Mouse (Mus musculus): ENCODE measurements around the gene Iqck. TPM values are rescaled to one million over a fixed set of nuclear protein-coding genes. Genes with fewer than 3 reads are reported as not detected.

Gene Iqck
- polyA plus RNA-seq, 1 experiment, result 0.84 TPM

GRCm38 (mm10) chr7:118935306-118935705 lies 79.8 kb downstream of the Iqck start:
- Histone ChIP-seq H3K36me3 (ENCODE audit: control insufficient read depth, insufficient read depth) (no peaks in the 10 kb centered on the region), H3K27me3 (ENCODE audit: control insufficient read depth, insufficient read depth, insufficient read length) (no peaks in the 10 kb centered on the region), H3ac (ENCODE audit: control insufficient read depth, insufficient read length) (no peak overlapping the region), H3K79me2 (ENCODE audit: control insufficient read depth, insufficient read depth) (no peaks in the 10 kb centered on the region), H3K4me3 (no peak overlapping the region), H3K4me2 (ENCODE audit: low read depth) (peak overlapping the region; percentile 69)
- TF ChIP-seq CEBPB (IDR thresholded peaks at IDR 0.05; ENCODE audit: insufficient read depth, poor library complexity, severe bottlenecking) (peak; percentile 75), MYOD1 (IDR thresholded peaks at IDR 0.05; ENCODE audit: control insufficient read depth in 1 of 3, insufficient read length in 2 of 3, low read depth in 2 of 3) (no peak)

- TF ChIP-seq TCF3 (IDR thresholded peaks at IDR 0.05; ENCODE audit: insufficient read length, low read depth), result no peak
- no peak for TF ChIP-seq MAX (IDR thresholded peaks at IDR 0.05; ENCODE audit: low read depth)
- TF ChIP-seq REST (IDR thresholded peaks at IDR 0.05; ENCODE audit: insufficient read depth, insufficient read length), result no peak
- no peak for TF ChIP-seq MYOG (IDR thresholded peaks at IDR 0.05; ENCODE audit: control insufficient read depth in 1 of 3, insufficient read depth in 1 of 3, insufficient read length in 2 of 3, low read depth in 2 of 3)
- no peak for TF ChIP-seq TCF12 (IDR thresholded peaks at IDR 0.05; ENCODE audit: insufficient read depth, poor library complexity, severe bottlenecking)
- no peak for TF ChIP-seq SRF (IDR thresholded peaks at IDR 0.05; ENCODE audit: control insufficient read depth, insufficient read length, low read depth)
- TF ChIP-seq USF1 (IDR thresholded peaks at IDR 0.05; ENCODE audit: low read depth), result no peak
- no peak for TF ChIP-seq POLR2A (IDR thresholded peaks at IDR 0.05; ENCODE audit: insufficient read length, low read depth)
- no peak for TF ChIP-seq POLR2AphosphoS2 (IDR thresholded peaks at IDR 0.05; ENCODE audit: insufficient read length, low read depth)
- TF ChIP-seq E2F4 (IDR thresholded peaks at IDR 0.05; ENCODE audit: insufficient read depth), result no peak
- TF ChIP-seq CEBPB (IDR thresholded peaks at IDR 0.05; ENCODE audit: insufficient read depth, poor library complexity, severe bottlenecking), result no peak
- no peak for TF ChIP-seq MYOD1 (IDR thresholded peaks at IDR 0.05; ENCODE audit: control insufficient read depth in 1 of 3, insufficient read length in 2 of 3, low read depth in 2 of 3)
- no peaks in the 10 kb centered on the region for H3K79me2 ChIP-seq (ENCODE audit: control insufficient read depth, insufficient read depth)
- no peaks in the 10 kb centered on the region for H3K36me3 ChIP-seq (ENCODE audit: control insufficient read depth, insufficient read depth)
- no peak overlapping the region for H3K4me3 ChIP-seq
- H3K4me2 ChIP-seq (ENCODE audit: low read depth), result no peak overlapping the region
- H3ac ChIP-seq (ENCODE audit: control insufficient read depth, insufficient read length), result no peak overlapping the region
- no peaks in the 10 kb centered on the region for H3K27me3 ChIP-seq (ENCODE audit: control insufficient read depth, insufficient read depth, insufficient read length)
These were observed 81.3 kb downstream of the Iqck start for GRCm38 (mm10) chr7:118936844-118937243.

GRCm38 (mm10) chr7:118937469-118938387 lies 82.2 kb downstream of the Iqck start:
- H3K27me3 ChIP-seq (ENCODE audit: control insufficient read depth, insufficient read depth, insufficient read length), result no peaks in the 10 kb centered on the region
- no peak overlapping the region for H3K4me2 ChIP-seq (ENCODE audit: low read depth)
- no peaks in the 10 kb centered on the region for H3K79me2 ChIP-seq (ENCODE audit: control insufficient read depth, insufficient read depth)
- no peak overlapping the region for H3ac ChIP-seq (ENCODE audit: control insufficient read depth, insufficient read length)
- no peaks in the 10 kb centered on the region for H3K36me3 ChIP-seq (ENCODE audit: control insufficient read depth, insufficient read depth)
- no peak overlapping the region for H3K4me3 ChIP-seq
- TF ChIP-seq MYOG (IDR thresholded peaks at IDR 0.05; ENCODE audit: control insufficient read depth in 1 of 3, insufficient read depth in 1 of 3, insufficient read length in 2 of 3, low read depth in 2 of 3), result no peak
- TF ChIP-seq REST (IDR thresholded peaks at IDR 0.05; ENCODE audit: insufficient read depth, insufficient read length), result no peak
- no peak for TF ChIP-seq POLR2A (IDR thresholded peaks at IDR 0.05; ENCODE audit: insufficient read length, low read depth)
- TF ChIP-seq MAX (IDR thresholded peaks at IDR 0.05; ENCODE audit: low read depth), result no peak
- no peak for TF ChIP-seq TCF12 (IDR thresholded peaks at IDR 0.05; ENCODE audit: insufficient read depth, poor library complexity, severe bottlenecking)
- TF ChIP-seq E2F4 (IDR thresholded peaks at IDR 0.05; ENCODE audit: insufficient read depth), result no peak
- TF ChIP-seq CEBPB (IDR thresholded peaks at IDR 0.05; ENCODE audit: insufficient read depth, poor library complexity, severe bottlenecking), result no peak
- no peak for TF ChIP-seq POLR2AphosphoS2 (IDR thresholded peaks at IDR 0.05; ENCODE audit: insufficient read length, low read depth)
- TF ChIP-seq USF1 (IDR thresholded peaks at IDR 0.05; ENCODE audit: low read depth), result no peak
- no peak for TF ChIP-seq SRF (IDR thresholded peaks at IDR 0.05; ENCODE audit: control insufficient read depth, insufficient read length, low read depth)
- TF ChIP-seq TCF3 (IDR thresholded peaks at IDR 0.05; ENCODE audit: insufficient read length, low read depth), result no peak
- TF ChIP-seq MYOD1 (IDR thresholded peaks at IDR 0.05; ENCODE audit: control insufficient read depth in 1 of 3, insufficient read length in 2 of 3, low read depth in 2 of 3), result no peak

GRCm38 (mm10) chr7:118942297-118942696 lies 86.7 kb downstream of the Iqck start:
- H3ac ChIP-seq (ENCODE audit: control insufficient read depth, insufficient read length), result no peak overlapping the region

More at GRCm38 (mm10) chr7:118942297-118942696, 86.7 kb downstream of the Iqck start:
- Histone ChIP-seq H3K27me3 (ENCODE audit: control insufficient read depth, insufficient read depth, insufficient read length) (no peaks in the 10 kb centered on the region), H3K4me2 (ENCODE audit: low read depth) (no peak overlapping the region), H3K79me2 (ENCODE audit: control insufficient read depth, insufficient read depth) (no peaks in the 10 kb centered on the region), H3K36me3 (ENCODE audit: control insufficient read depth, insufficient read depth) (no peaks in the 10 kb centered on the region), H3K4me3 (no peak overlapping the region)
- TF ChIP-seq USF1 (IDR thresholded peaks at IDR 0.05; ENCODE audit: low read depth), result no peak
- TF ChIP-seq E2F4 (IDR thresholded peaks at IDR 0.05; ENCODE audit: insufficient read depth), result no peak
- TF ChIP-seq TCF3 (IDR thresholded peaks at IDR 0.05; ENCODE audit: insufficient read length, low read depth), result no peak
- no peak for TF ChIP-seq REST (IDR thresholded peaks at IDR 0.05; ENCODE audit: insufficient read depth, insufficient read length)
- no peak for TF ChIP-seq MYOG (IDR thresholded peaks at IDR 0.05; ENCODE audit: control insufficient read depth in 1 of 3, insufficient read depth in 1 of 3, insufficient read length in 2 of 3, low read depth in 2 of 3)
- no peak for TF ChIP-seq SRF (IDR thresholded peaks at IDR 0.05; ENCODE audit: control insufficient read depth, insufficient read length, low read depth)
- no peak for TF ChIP-seq POLR2AphosphoS2 (IDR thresholded peaks at IDR 0.05; ENCODE audit: insufficient read length, low read depth)
- no peak for TF ChIP-seq CEBPB (IDR thresholded peaks at IDR 0.05; ENCODE audit: insufficient read depth, poor library complexity, severe bottlenecking)

Measured in myocyte (in vitro differentiated cells).